Mouse (Mus musculus) hindbrain, embryonic 13.5 days (tissue): Measurements from ENCODE around the gene Slc39a7. TPM values are rescaled to one million over a fixed set of nuclear protein-coding genes. Genes with fewer than 3 reads are reported as not detected.

Experiments
- ATAC-seq: fragments of 200-750 bp; cut with Nextera tagmentation; 2 replicates; pipeline ENCODE4 v1.8.0; 2017; ENCODE audit warnings: moderate TSS enrichment; ENCODE audit not compliant: low FRiP score
- H3K27ac ChIP-seq: fragments of 300-500 bp; sonication (generic); 2 replicates; pipeline ENCODE4 v1.5.1; 2015; ENCODE audit warnings: inconsistent platforms, mild to moderate bottlenecking, moderate library complexity
- H3K27me3 ChIP-seq: fragments of 300-500 bp; sonication (generic); 2 replicates; pipeline ENCODE4 v1.6.1; 2015; ENCODE audit warnings: mild to moderate bottlenecking, inconsistent platforms
- H3K36me3 ChIP-seq: fragments of 300-500 bp; sonication (generic); 2 replicates; pipeline ENCODE4 v1.6.1; 2015; ENCODE audit warnings: mild to moderate bottlenecking, inconsistent platforms
- H3K4me1 ChIP-seq: fragments of 300-500 bp; sonication (generic); replicated peaks from 2 replicates; pipeline ENCODE4 v1.6.1; 2015; ENCODE audit warnings: inconsistent platforms
- H3K4me2 ChIP-seq: fragments of 300-500 bp; sonication (generic); 2 replicates; pipeline ENCODE4 v1.6.1; 2015; ENCODE audit warnings: inconsistent platforms, mild to moderate bottlenecking, moderate library complexity
- H3K4me3 ChIP-seq: fragments of 300-500 bp; sonication (generic); 2 replicates; pipeline ENCODE4 v1.5.1; 2015; ENCODE audit warnings: mild to moderate bottlenecking, inconsistent platforms
- H3K9ac ChIP-seq: fragments of 300-500 bp; sonication (generic); 2 replicates; pipeline ENCODE4 v1.6.1; 2015; ENCODE audit warnings: mild to moderate bottlenecking, inconsistent platforms
- H3K9me3 ChIP-seq: fragments of 300-500 bp; sonication (generic); 2 replicates; pipeline ENCODE4 v1.6.1; 2016; ENCODE audit warnings: inconsistent platforms
- WGBS: fragments of 180-500 bp; shearing (Covaris S2); methylation state at CpG from one replicate; pipeline ENCODE4 v1.1.7; 2015; 5-methylcytosine and 5-hydroxymethylcytosine counted together
- polyA plus RNA-seq: library from polyadenylated mRNA; unstranded; fragments of >200 nt; fragmentation: Nextera tagmentation; extraction: Ambion mirVana; gene quantifications from 2 replicates; pipeline ENCODE4 v1.2.1, GENCODE M21; 2015

Slc39a7 gene
- 164 and 172 TPM in 2 replicates for polyA plus RNA-seq

- Histone ChIP-seq H3K4me3 (peak within 1 kb of the TSS; percentile 85), H3K9ac (peak within 1 kb of the TSS; percentile 94), H3K27me3 (no peaks in the 10 kb centered on the region), H3K9me3 (no peaks in the 10 kb centered on the region), H3K4me1 (peaks cover 60% of the 10 kb centered on the region), H3K27ac (peak within 1 kb of the TSS; percentile 99), H3K4me2 (peak within 1 kb of the TSS; percentile 99), H3K36me3 (peaks cover 48% of the 10 kb centered on the region)
- ATAC-seq: peak; percentile 83
- WGBS: under 1% methylated on average over 75 of the region's 88 CpGs
These were observed at the start of gene Slc39a7, which contains the start of gene Rxrb for GRCm38 (mm10) chr17:34031465-34032173. Gene Slc39a7 (minus strand): TSS chr17:34031682. Gene Rxrb (plus strand): TSS chr17:34031812.

DNA sequence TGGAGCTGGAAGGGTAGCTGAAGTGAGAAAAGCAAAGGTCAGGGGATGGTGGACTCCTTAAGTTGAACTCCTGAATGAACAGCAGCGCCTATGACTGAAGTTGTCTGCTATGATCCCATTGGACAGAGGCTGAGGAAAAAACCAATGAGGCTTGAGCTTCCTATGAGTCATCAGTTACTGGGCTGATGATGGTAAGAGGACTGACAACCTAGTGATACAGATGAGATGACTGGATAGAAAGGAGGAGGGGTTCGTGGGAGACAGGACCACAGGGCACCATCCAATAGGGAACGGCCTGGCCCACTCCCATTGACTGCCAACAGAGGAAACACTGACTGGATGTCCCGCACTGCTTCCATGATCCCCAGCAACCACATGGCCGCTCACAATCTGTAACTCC lies 48.1 kb upstream of the Slc39a7 start:
- no peaks in the 10 kb centered on the region for H3K9me3 ChIP-seq
- H3K4me3 ChIP-seq: no peak overlapping the region
- ATAC-seq: peak; percentile 75
- no peaks in the 10 kb centered on the region for H3K36me3 ChIP-seq
- no peak overlapping the region for H3K9ac ChIP-seq
- H3K27ac ChIP-seq: no peak overlapping the region
- H3K4me2 ChIP-seq: no peak overlapping the region
- 17% methylated on average over 5 of the region's 5 CpGs for WGBS
- peaks cover 18% of the 10 kb centered on the region for H3K27me3 ChIP-seq
- H3K4me1 ChIP-seq: peaks cover 6% of the 10 kb centered on the region

DNA sequence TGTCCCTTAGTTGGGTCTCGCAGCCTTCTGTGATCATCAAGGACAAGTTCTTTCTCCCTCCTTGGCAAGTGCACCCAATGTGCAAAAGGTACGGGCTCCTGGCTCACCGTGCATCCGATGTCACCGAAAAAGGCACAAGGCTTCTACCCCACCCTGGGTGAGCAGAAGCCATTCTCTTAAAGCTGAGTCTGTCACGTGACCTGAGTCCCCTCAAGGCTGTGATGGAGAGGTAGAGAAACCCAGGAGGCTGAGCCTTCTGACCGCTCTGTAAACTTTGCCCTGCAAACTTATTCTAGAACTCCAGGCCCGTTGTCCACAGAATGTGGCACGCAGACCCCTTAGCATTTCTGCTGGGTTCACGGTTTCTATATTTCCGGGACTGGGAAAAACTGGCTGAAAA lies 47.5 kb upstream of the Slc39a7 start:
- H3K4me2 ChIP-seq: no peak overlapping the region
- ATAC-seq: no peak
- 91% methylated on average over 11 of the region's 11 CpGs for WGBS
- no peak overlapping the region for H3K4me3 ChIP-seq
- H3K4me1 ChIP-seq: peaks cover 6% of the 10 kb centered on the region
- H3K36me3 ChIP-seq: no peaks in the 10 kb centered on the region
- no peak overlapping the region for H3K27ac ChIP-seq
- H3K9me3 ChIP-seq: no peaks in the 10 kb centered on the region
- peaks cover 18% of the 10 kb centered on the region for H3K27me3 ChIP-seq
- H3K9ac ChIP-seq: no peak overlapping the region

GRCm38 (mm10) chr17:34078148-34078547 lies 46.7 kb upstream of the Slc39a7 start:
- no peak for ATAC-seq
- Histone ChIP-seq H3K4me2 (no peak overlapping the region), H3K27ac (no peak overlapping the region), H3K27me3 (peaks cover 18% of the 10 kb centered on the region), H3K36me3 (no peaks in the 10 kb centered on the region), H3K4me3 (no peak overlapping the region), H3K9me3 (no peaks in the 10 kb centered on the region), H3K9ac (no peak overlapping the region), H3K4me1 (peaks cover 4% of the 10 kb centered on the region)
- WGBS: 53% methylated on average over 4 of the region's 4 CpGs

DNA sequence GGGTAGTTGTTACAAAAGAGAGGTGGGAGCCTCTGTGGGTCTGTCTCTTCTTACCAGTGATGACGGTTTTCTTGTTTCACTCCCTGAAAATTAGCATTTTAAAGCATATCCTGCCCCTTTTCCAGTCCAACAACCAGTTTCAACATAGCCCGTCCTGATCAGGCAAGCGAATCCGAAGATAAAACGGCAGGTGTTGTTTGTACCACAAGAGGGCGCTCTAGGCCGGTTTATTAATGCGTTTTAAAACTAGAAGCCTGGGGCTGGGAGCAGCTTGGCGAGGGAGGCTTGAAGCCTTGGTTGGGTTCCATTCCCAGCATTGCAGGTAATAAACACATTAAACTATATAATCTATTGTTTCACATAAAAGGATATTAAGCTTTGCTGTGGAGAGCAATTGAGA lies 46.1 kb upstream of the Slc39a7 start:
- H3K9me3 ChIP-seq: no peaks in the 10 kb centered on the region
- H3K4me1 ChIP-seq: no peaks in the 10 kb centered on the region; the same call in 1 of the 2 replicates
- H3K36me3 ChIP-seq: no peaks in the 10 kb centered on the region
- peaks cover 18% of the 10 kb centered on the region for H3K27me3 ChIP-seq
- H3K9ac ChIP-seq: no peak overlapping the region
- ATAC-seq: no peak
- H3K27ac ChIP-seq: no peak overlapping the region
- H3K4me3 ChIP-seq: no peak overlapping the region
- 1% methylated on average over 9 of the region's 9 CpGs for WGBS
- no peak overlapping the region for H3K4me2 ChIP-seq

- no peaks in the 10 kb centered on the region for H3K36me3 ChIP-seq
- H3K9me3 ChIP-seq: no peaks in the 10 kb centered on the region
- no peak for ATAC-seq
- no peaks in the 10 kb centered on the region; the same call in 1 of the 2 replicates for H3K4me1 ChIP-seq
- H3K27ac ChIP-seq: no peak overlapping the region
- no peak overlapping the region for H3K4me2 ChIP-seq
- H3K27me3 ChIP-seq: peaks cover 18% of the 10 kb centered on the region
- WGBS: 42% methylated on average over 7 of the region's 7 CpGs
- no peak overlapping the region for H3K4me3 ChIP-seq
- H3K9ac ChIP-seq: no peak overlapping the region
These were observed 43.8 kb upstream of the Slc39a7 start for GRCm38 (mm10) chr17:34075271-34075670.

GRCm38 (mm10) chr17:34072091-34072490 lies 40.6 kb upstream of the Slc39a7 start:
- ATAC-seq: no peak
- no peak overlapping the region; the same call in 1 of the 2 replicates for H3K9ac ChIP-seq
- 80% methylated on average over 5 of the region's 5 CpGs for WGBS

GRCm38 (mm10) chr17:34068864-34069263 lies 37.4 kb upstream of the Slc39a7 start:
- no peaks in the 10 kb centered on the region for H3K27me3 ChIP-seq
- peaks cover 17% of the 10 kb centered on the region; the same call in 1 of the 2 replicates for H3K36me3 ChIP-seq
- no peak overlapping the region for H3K4me3 ChIP-seq
- no peaks in the 10 kb centered on the region for H3K9me3 ChIP-seq
- H3K4me1 ChIP-seq: no peaks in the 10 kb centered on the region
- no peak overlapping the region for H3K9ac ChIP-seq
- H3K27ac ChIP-seq: no peak overlapping the region
- ATAC-seq: no peak
- WGBS: 47% methylated on average over 3 of the region's 3 CpGs
- H3K4me2 ChIP-seq: no peak overlapping the region

More at GRCm38 (mm10) chr17:34072091-34072490, 40.6 kb upstream of the Slc39a7 start:
- Histone ChIP-seq H3K9me3 (no peaks in the 10 kb centered on the region), H3K27ac (no peak overlapping the region), H3K27me3 (peaks cover 14% of the 10 kb centered on the region), H3K4me1 (no peaks in the 10 kb centered on the region; the same call in 1 of the 2 replicates), H3K36me3 (no peaks in the 10 kb centered on the region), H3K4me2 (no peak overlapping the region), H3K4me3 (no peak overlapping the region)

GRCm38 (mm10) chr17:34057224-34057623 lies 25.7 kb upstream of the Slc39a7 start:
- no peak for ATAC-seq
- no peaks in the 10 kb centered on the region for H3K4me1 ChIP-seq
- peaks cover 39% of the 10 kb centered on the region for H3K36me3 ChIP-seq
- 79% methylated on average over 7 of the region's 7 CpGs for WGBS
- no peak overlapping the region for H3K4me2 ChIP-seq
- no peak overlapping the region for H3K27ac ChIP-seq
- H3K9me3 ChIP-seq: no peaks in the 10 kb centered on the region
- no peak overlapping the region for H3K4me3 ChIP-seq
- no peaks in the 10 kb centered on the region for H3K27me3 ChIP-seq
- H3K9ac ChIP-seq: no peak overlapping the region

- no peak for ATAC-seq
- H3K4me2 ChIP-seq: no peak overlapping the region
- H3K27ac ChIP-seq: no peak overlapping the region
- 94% methylated on average over 5 of the region's 5 CpGs for WGBS
- peaks cover 26% of the 10 kb centered on the region for H3K36me3 ChIP-seq
- H3K4me1 ChIP-seq: no peaks in the 10 kb centered on the region
- no peak overlapping the region for H3K9ac ChIP-seq
- H3K27me3 ChIP-seq: no peaks in the 10 kb centered on the region
- H3K9me3 ChIP-seq: peaks cover 12% of the 10 kb centered on the region; the same call in 1 of the 2 replicates
- H3K4me3 ChIP-seq: no peak overlapping the region
These were observed 16.0 kb upstream of the Slc39a7 start for GRCm38 (mm10) chr17:34047404-34048050.

GRCm38 (mm10) chr17:34045941-34046340 lies 14.5 kb upstream of the Slc39a7 start:
- H3K4me1 ChIP-seq: peaks cover 12% of the 10 kb centered on the region
- no peak overlapping the region for H3K9ac ChIP-seq
- no peak overlapping the region for H3K27ac ChIP-seq
- WGBS: 84% methylated on average over 14 of the region's 14 CpGs
- H3K4me2 ChIP-seq: no peak overlapping the region
- no peak for ATAC-seq
- H3K9me3 ChIP-seq: peaks cover 12% of the 10 kb centered on the region; the same call in 1 of the 2 replicates
- 0 out of 2 replicates have a peak, but pooled peaks cover 4% of the 10 kb centered on the region for H3K27me3 ChIP-seq
- H3K36me3 ChIP-seq: peaks cover 14% of the 10 kb centered on the region
- no peak overlapping the region for H3K4me3 ChIP-seq

- WGBS: 24% methylated on average over 16 of the region's 17 CpGs
- Histone ChIP-seq H3K9me3 (no peaks in the 10 kb centered on the region), H3K4me1 (peaks cover 44% of the 10 kb centered on the region), H3K9ac (peak overlapping the region; percentile 68), H3K4me3 (peak overlapping the region; percentile 29), H3K27ac (no peak overlapping the region), H3K36me3 (peaks cover 34% of the 10 kb centered on the region), H3K4me2 (peak overlapping the region; percentile 54), H3K27me3 (peaks cover 12% of the 10 kb centered on the region; the same call in 1 of the 2 replicates)
- ATAC-seq: no peak; the same call in 1 of the 2 replicates
These were observed 8.3 kb upstream of the Slc39a7 start for GRCm38 (mm10) chr17:34039562-34040450.
